Mouse (Mus musculus) thymus, adult 2 months (tissue): ENCODE data around the gene Mob4. TPM values are rescaled to one million over a fixed set of nuclear protein-coding genes. Genes with fewer than 3 reads are reported as not detected.
A peak's percentile ranks its signal among the peaks of the same experiment; 100 is the strongest.

Source experiments
- DNase-seq: peaks from one replicate; pipeline ENCODE4 v3.0.0; 2021
- H3K27ac ChIP-seq: fragments of 200-500 bp; 2 replicates; pipeline ENCODE4 v1.5.1; 2012; ENCODE audit warnings: low read length, control low read depth; ENCODE audit not compliant: control insufficient read depth, insufficient read depth
- H3K27me3 ChIP-seq: fragments of 200-500 bp; 2 replicates; pipeline ENCODE4 v1.6.1; 2012; ENCODE audit warnings: mild to moderate bottlenecking, low read length, moderate library complexity, mixed read lengths; ENCODE audit not compliant: control insufficient read depth, insufficient read depth
- H3K36me3 ChIP-seq: fragments of 200-500 bp; 2 replicates; pipeline ENCODE4 v1.6.1; 2012; ENCODE audit warnings: mild to moderate bottlenecking, low read length, moderate library complexity; ENCODE audit not compliant: control insufficient read depth, insufficient read depth
- H3K4me1 ChIP-seq: fragments of 200-500 bp; replicated peaks from 2 replicates; pipeline ENCODE4 v1.6.1; 2012; ENCODE audit warnings: low read length; ENCODE audit not compliant: control insufficient read depth, insufficient read depth
- H3K4me3 ChIP-seq: fragments of 200-500 bp; 2 replicates; pipeline ENCODE4 v1.5.1; 2012; ENCODE audit warnings: mild to moderate bottlenecking, low read length, control low read depth, moderate library complexity; ENCODE audit not compliant: control insufficient read depth, insufficient read depth
- CTCF ChIP-seq: fragments of 200-500 bp; IDR thresholded peaks from 2 replicates; pipeline ENCODE4 v1.5.1; 2012; ENCODE audit warnings: mild to moderate bottlenecking, control low read depth, low read length, moderate library complexity, borderline replicate concordance; ENCODE audit not compliant: control insufficient read depth, poor library complexity, insufficient read depth; ENCODE audit errors: extremely low read depth
- POLR2A ChIP-seq: fragments of 200-500 bp; IDR thresholded peaks from 2 replicates; pipeline ENCODE4 v1.6.1; 2012; ENCODE audit warnings: mild to moderate bottlenecking, low read length, control low read depth, moderate library complexity; ENCODE audit not compliant: control insufficient read depth, poor library complexity, insufficient read depth; ENCODE audit errors: extremely low read depth
- WGBS: fragments of 180-500 bp; shearing (Covaris S2); methylation state at CpG from one replicate; pipeline ENCODE4 v1.1.7; 2018; 5-methylcytosine and 5-hydroxymethylcytosine counted together
- polyA plus RNA-seq: library from polyadenylated mRNA; depleted of rRNA; stranded (reverse); fragments of >200 nt; gene quantifications from 2 replicates; pipeline ENCODE4 v1.2.3, GENCODE M21; 2012

Mob4 gene
- polyA plus RNA-seq, 1 experiment = 12.4 TPM

GRCm38 (mm10) chr1:55179917-55180566 is 49.0 kb downstream of the Mob4 start:
- no peaks in the 10 kb centered on the region for H3K4me1 ChIP-seq
- 94% methylated on average over 5 of the region's 5 CpGs for WGBS
- H3K27ac ChIP-seq = no peak overlapping the region
- TF ChIP-seq POLR2A (no peak), CTCF (no peak)
- no peak overlapping the region for H3K4me3 ChIP-seq
- H3K36me3 ChIP-seq = no peaks in the 10 kb centered on the region
- H3K27me3 ChIP-seq = no peaks in the 10 kb centered on the region
- no peak for DNase-seq

GRCm38 (mm10) chr1:55182392-55182791 is 51.4 kb downstream of the Mob4 start:
- DNase-seq = no peak
- WGBS = over 99% methylated on average over 5 of the region's 5 CpGs

GRCm38 (mm10) chr1:55185718-55186117 is 54.7 kb downstream of the Mob4 start:
- Histone ChIP-seq H3K4me1 (no peaks in the 10 kb centered on the region), H3K27ac (no peak overlapping the region), H3K36me3 (no peaks in the 10 kb centered on the region), H3K27me3 (no peaks in the 10 kb centered on the region), H3K4me3 (no peak overlapping the region)
- DNase-seq = no peak
- WGBS = 89% methylated on average over 6 of the region's 6 CpGs
- TF ChIP-seq CTCF (no peak), POLR2A (no peak)

More at GRCm38 (mm10) chr1:55182392-55182791, 51.4 kb downstream of the Mob4 start:
- Histone ChIP-seq H3K27ac (no peak overlapping the region), H3K4me3 (no peak overlapping the region), H3K36me3 (no peaks in the 10 kb centered on the region), H3K27me3 (no peaks in the 10 kb centered on the region), H3K4me1 (no peaks in the 10 kb centered on the region)
- TF ChIP-seq CTCF (no peak), POLR2A (no peak)

- no peaks in the 10 kb centered on the region for H3K27me3 ChIP-seq
- TF ChIP-seq CTCF (no peak), POLR2A (no peak)
- no peak overlapping the region for H3K4me3 ChIP-seq
- no peak overlapping the region for H3K27ac ChIP-seq
- H3K4me1 ChIP-seq = no peaks in the 10 kb centered on the region
- DNase-seq = no peak
- H3K36me3 ChIP-seq = no peaks in the 10 kb centered on the region
- 87% methylated on average over 11 of the region's 11 CpGs for WGBS
These were observed 55.7 kb downstream of the Mob4 start for GRCm38 (mm10) chr1:55186592-55187210.

GRCm38 (mm10) chr1:55192015-55192414 is 61.0 kb downstream of the Mob4 start:
- no peak overlapping the region for H3K4me3 ChIP-seq
- WGBS = 77% methylated on average over 8 of the region's 8 CpGs
- no peak overlapping the region for H3K27ac ChIP-seq

GRCm38 (mm10) chr1:55192824-55193223 is 61.8 kb downstream of the Mob4 start:
- H3K27me3 ChIP-seq = no peaks in the 10 kb centered on the region
- TF ChIP-seq CTCF (no peak), POLR2A (no peak)
- no peaks in the 10 kb centered on the region for H3K36me3 ChIP-seq
- peaks cover 9% of the 10 kb centered on the region for H3K4me1 ChIP-seq
- no peak overlapping the region for H3K27ac ChIP-seq
- peak; percentile 34 for DNase-seq
- no peak overlapping the region for H3K4me3 ChIP-seq
- WGBS = 57% methylated on average over 3 of the region's 3 CpGs

More at GRCm38 (mm10) chr1:55192015-55192414, 61.0 kb downstream of the Mob4 start:
- DNase-seq = no peak
- Histone ChIP-seq H3K27me3 (no peaks in the 10 kb centered on the region), H3K4me1 (peaks cover 9% of the 10 kb centered on the region), H3K36me3 (no peaks in the 10 kb centered on the region)
- TF ChIP-seq POLR2A (no peak), CTCF (no peak)
